Mouse (Mus musculus) ES-E14 (cell line): Measurements from ENCODE around the gene Tmem109. TPM values are rescaled to one million over a fixed set of nuclear protein-coding genes. Genes with fewer than 3 reads are reported as not detected.

Source experiments
- DNase-seq: peaks from one replicate; pipeline ENCODE4 v3.0.0-alpha.2; 2013; ENCODE audit warnings: low read depth, low spot score
- H3K27ac ChIP-seq: 2 replicates; pipeline ENCODE4 v1.5.1; 2012; ENCODE audit warnings: low read depth, mild to moderate bottlenecking, low read length, moderate library complexity, mixed read lengths; ENCODE audit not compliant: poor library complexity, insufficient read depth, severe bottlenecking
- H3K36me3 ChIP-seq: 2 replicates; pipeline ENCODE4 v1.6.1; 2012; ENCODE audit warnings: mild to moderate bottlenecking, low read length, moderate library complexity, mixed read lengths; ENCODE audit not compliant: control insufficient read depth, poor library complexity, insufficient read depth, severe bottlenecking
- H3K4me1 ChIP-seq, 2 experiments: fragments of 150-350 bp in 1 of 2; sonication (generic) in 1 of 2; 2 replicates each; pipeline ENCODE4 v1.6.1; 2012; ENCODE audit warnings: low read length in 2 of 2, mild to moderate bottlenecking in 1 of 2, mixed read lengths in 1 of 2; ENCODE audit not compliant: control insufficient read depth in 2 of 2, insufficient read depth in 2 of 2, poor library complexity in 1 of 2
- H3K4me3 ChIP-seq, 2 experiments: fragments of 150-350 bp in 1 of 2; sonication (generic) in 1 of 2; 2 replicates each; pipeline ENCODE4 v1.5.1; 2012; ENCODE audit warnings: low read length in 2 of 2, low read depth in 1 of 2, mild to moderate bottlenecking in 1 of 2, mixed read lengths in 1 of 2; ENCODE audit not compliant: insufficient read depth in 1 of 2, poor library complexity in 1 of 2, severe bottlenecking in 1 of 2
- H3K9ac ChIP-seq: 2 replicates; pipeline ENCODE4 v1.6.1; 2012; ENCODE audit warnings: low read depth, mild to moderate bottlenecking, low read length, mixed read lengths; ENCODE audit not compliant: poor library complexity, insufficient read depth, severe bottlenecking
- H3K9me3 ChIP-seq: fragments of 150-350 bp; sonication (generic); 2 replicates; pipeline ENCODE4 v1.6.1; 2012; ENCODE audit warnings: low read depth, mild to moderate bottlenecking, low read length; ENCODE audit not compliant: control insufficient read depth, insufficient read depth
- CHD2 ChIP-seq: IDR thresholded peaks from 2 replicates; pipeline ENCODE4 v1.6.1; 2014; ENCODE audit warnings: mild to moderate bottlenecking, low read depth, low read length, inconsistent platforms
- HCFC1 ChIP-seq: IDR thresholded peaks from 2 replicates; pipeline ENCODE4 v1.6.1; 2012; ENCODE audit warnings: low read length, inconsistent platforms, borderline replicate concordance; ENCODE audit not compliant: insufficient read depth
- MAFK ChIP-seq: IDR thresholded peaks from 2 replicates; pipeline ENCODE4 v1.6.1; 2014; ENCODE audit warnings: mild to moderate bottlenecking, low read depth, low read length, inconsistent platforms; ENCODE audit not compliant: insufficient read depth
- ZC3H11A ChIP-seq: IDR thresholded peaks from 2 replicates; pipeline ENCODE4 v1.6.1; 2012; ENCODE audit warnings: low read depth, mild to moderate bottlenecking, inconsistent platforms, low read length, borderline replicate concordance
- ZNF384 ChIP-seq: IDR thresholded peaks from 2 replicates; pipeline ENCODE4 v1.6.1; 2012; ENCODE audit warnings: low read depth, low read length, inconsistent platforms
- in situ Hi-C, 2 experiments: fragments of 600-800 bp; cut with MboI; formaldehyde crosslinking; loops; one replicate each; pipeline ENCODE4 v1.15.1; 2025; ENCODE audit warnings: low sequenced_read_pairs in 2 of 2, inconsistent platforms in 1 of 2; ENCODE audit not compliant: unreplicated experiment in 2 of 2
- total RNA-seq: library from RNA; depleted of rRNA; stranded (reverse); fragments of 300-350 nt; gene quantifications from 2 replicates; pipeline ENCODE4 v1.2.3, GENCODE M21; 2012

Gene Tmem109
- total RNA-seq, 1 experiment = 25.3 TPM

DNA sequence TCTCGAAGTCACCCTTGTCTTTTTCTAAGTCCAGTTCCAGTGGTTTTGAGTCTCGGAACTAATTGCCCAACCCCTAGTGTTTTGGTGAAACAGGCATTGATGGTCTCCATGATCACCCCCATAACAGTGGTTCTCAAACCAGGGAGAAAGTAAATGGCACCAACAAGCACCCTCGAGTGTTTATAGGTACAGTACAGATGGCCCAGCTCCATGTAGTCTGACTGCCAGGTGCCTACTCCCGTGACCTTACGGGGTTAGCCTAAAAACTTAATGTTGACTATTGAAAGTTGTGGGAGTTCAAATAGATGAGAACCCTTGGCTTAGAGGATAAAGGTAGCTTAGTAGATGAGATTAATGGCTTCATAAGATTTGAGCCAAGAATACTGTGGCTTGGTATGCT lies 19.2 kb upstream of the Tmem109 start:
- in situ Hi-C loops = no loop called here
- Histone ChIP-seq H3K9ac (no peak overlapping the region), H3K27ac (no peak overlapping the region), H3K4me1 (peaks cover 2 to 4% of the 10 kb centered on the region in 2 experiments; a peak in 2 of 4 replicates), H3K4me3 (no peak overlapping the region), H3K36me3 (peaks cover 71% of the 10 kb centered on the region), H3K9me3 (no peaks in the 10 kb centered on the region)
- no peak for DNase-seq
- TF ChIP-seq MAFK = no peak
- no peak for TF ChIP-seq ZC3H11A
- TF ChIP-seq HCFC1 = no peak
- TF ChIP-seq CHD2 = no peak
- no peak for TF ChIP-seq ZNF384

DNA sequence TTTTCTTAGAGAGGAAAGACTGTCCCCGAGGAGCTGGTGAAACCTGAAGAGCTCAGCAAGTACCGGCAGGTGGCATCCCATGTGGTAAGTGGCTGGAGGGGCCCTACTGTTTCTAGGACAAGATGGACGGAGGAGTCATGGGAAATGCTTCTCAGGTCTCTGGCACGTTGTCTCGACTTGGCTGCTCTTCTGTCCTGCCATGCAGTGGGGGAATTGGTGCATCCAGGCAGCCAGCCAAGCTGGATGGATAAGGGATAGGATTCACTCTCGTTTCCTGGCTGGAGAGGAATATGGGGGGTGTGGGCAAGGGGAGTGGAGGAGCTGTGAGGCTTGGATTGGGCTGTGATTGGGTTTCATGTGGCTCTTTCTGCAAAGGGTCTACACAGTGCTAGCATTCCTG lies 18.5 kb upstream of the Tmem109 start:
- TF ChIP-seq ZNF384 (no peak), HCFC1 (no peak), MAFK (no peak), CHD2 (no peak), ZC3H11A (no peak)
- Histone ChIP-seq H3K4me1 (peaks cover 2 to 4% of the 10 kb centered on the region in 2 experiments; a peak in 2 of 4 replicates), H3K9me3 (no peaks in the 10 kb centered on the region), H3K9ac (no peak overlapping the region), H3K27ac (no peak overlapping the region), H3K36me3 (peaks cover 64% of the 10 kb centered on the region), H3K4me3 (no peak overlapping the region)
- DNase-seq = no peak
- in situ Hi-C loops = no loop called here

DNA sequence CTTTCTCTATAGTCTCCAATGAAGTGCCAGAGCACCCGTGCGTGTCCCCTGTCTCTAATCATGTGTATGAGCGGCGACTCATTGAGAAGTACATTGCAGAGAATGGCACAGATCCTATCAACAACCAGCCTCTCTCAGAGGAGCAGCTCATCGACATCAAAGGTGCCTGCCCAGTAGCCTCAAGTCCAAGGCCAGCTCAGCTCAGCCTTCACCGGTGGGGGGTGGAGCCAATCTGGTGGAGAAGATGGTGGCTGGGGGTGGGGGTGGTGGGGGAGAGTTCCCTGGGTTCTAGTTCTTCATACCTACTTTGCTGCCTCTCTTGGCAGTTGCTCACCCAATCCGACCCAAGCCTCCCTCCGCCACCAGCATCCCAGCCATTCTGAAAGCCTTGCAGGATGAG lies 15.7 kb upstream of the Tmem109 start:
- DNase-seq = no peak
- no peak overlapping the region for H3K27ac ChIP-seq
- H3K9me3 ChIP-seq = no peaks in the 10 kb centered on the region
- in situ Hi-C loops = no loop called here
- no peak overlapping the region for H3K9ac ChIP-seq
- H3K4me1 ChIP-seq = peaks cover 2 to 4% of the 10 kb centered on the region in 2 experiments; a peak in 2 of 4 replicates
- peaks cover 38% of the 10 kb centered on the region for H3K36me3 ChIP-seq
- TF ChIP-seq CHD2 (no peak), MAFK (no peak), HCFC1 (no peak), ZC3H11A (no peak), ZNF384 (no peak)
- H3K4me3 ChIP-seq = no peak overlapping the region

DNA sequence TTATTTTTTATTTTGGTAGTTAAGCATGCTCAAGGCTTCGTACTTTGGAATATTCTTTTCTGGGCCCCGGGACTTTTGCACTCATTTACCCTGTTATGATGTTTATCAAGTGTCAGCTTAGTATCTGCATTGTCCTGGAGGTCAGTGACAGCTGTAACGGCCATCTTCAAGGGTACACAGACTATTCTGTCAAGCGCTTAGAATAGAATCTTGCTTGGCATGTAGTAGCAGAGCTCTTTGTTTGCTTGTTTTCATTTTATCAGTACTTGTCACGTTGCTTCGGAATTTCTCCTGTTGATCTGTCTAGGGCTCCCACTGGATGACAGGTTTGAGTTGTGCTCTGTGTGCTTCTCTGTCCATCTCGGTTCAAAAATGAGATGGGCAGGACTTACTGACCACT lies 15.0 kb upstream of the Tmem109 start:
- peaks cover 2 to 4% of the 10 kb centered on the region in 2 experiments; a peak in 2 of 4 replicates for H3K4me1 ChIP-seq
- no peaks in the 10 kb centered on the region for H3K9me3 ChIP-seq
- peaks cover 32% of the 10 kb centered on the region for H3K36me3 ChIP-seq
- in situ Hi-C loops = no loop called here
- no peak for DNase-seq
- no peak overlapping the region for H3K9ac ChIP-seq
- H3K4me3 ChIP-seq = peak overlapping the region in 1 of 2 experiments; percentile 67; a peak in 1 of 4 replicates
- TF ChIP-seq HCFC1 = no peak
- TF ChIP-seq ZC3H11A = no peak
- no peak for TF ChIP-seq MAFK
- no peak for TF ChIP-seq ZNF384
- TF ChIP-seq CHD2 = no peak
- H3K27ac ChIP-seq = no peak overlapping the region

DNA sequence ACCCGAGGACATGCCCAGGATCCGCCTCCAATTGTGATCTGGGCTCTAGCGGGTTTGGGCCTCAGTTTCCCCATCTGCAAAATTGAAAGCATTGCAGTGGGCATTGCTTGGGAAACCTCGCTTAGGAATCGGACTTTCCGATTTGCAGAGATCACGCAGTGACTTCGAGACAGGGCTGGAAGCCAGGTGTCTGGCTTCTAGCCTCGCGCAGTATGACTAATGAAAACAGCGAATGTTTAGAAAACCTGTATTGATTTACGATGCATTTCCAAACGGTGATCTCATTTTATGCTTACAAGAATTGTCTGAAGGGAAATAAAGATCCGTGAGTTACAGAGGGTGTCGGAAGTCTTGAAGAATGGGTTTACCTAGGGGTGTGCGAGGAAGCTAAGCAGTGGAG lies 13.9 kb upstream of the Tmem109 start:
- DNase-seq = no peak
- Histone ChIP-seq H3K4me3 (peak overlapping the region; percentile 67 to 98), H3K36me3 (peaks cover 24% of the 10 kb centered on the region), H3K9me3 (no peaks in the 10 kb centered on the region), H3K27ac (peak overlapping the region; percentile 34; the same call in 1 of the 2 replicates), H3K4me1 (peaks cover 2 to 7% of the 10 kb centered on the region in 2 experiments; a peak in 2 of 4 replicates), H3K9ac (peak overlapping the region; percentile 98)
- TF ChIP-seq CHD2 (no peak), HCFC1 (no peak), MAFK (no peak), ZNF384 (no peak), ZC3H11A (no peak)
- in situ Hi-C loops = no loop called here
